In the genomic region with DNA sequence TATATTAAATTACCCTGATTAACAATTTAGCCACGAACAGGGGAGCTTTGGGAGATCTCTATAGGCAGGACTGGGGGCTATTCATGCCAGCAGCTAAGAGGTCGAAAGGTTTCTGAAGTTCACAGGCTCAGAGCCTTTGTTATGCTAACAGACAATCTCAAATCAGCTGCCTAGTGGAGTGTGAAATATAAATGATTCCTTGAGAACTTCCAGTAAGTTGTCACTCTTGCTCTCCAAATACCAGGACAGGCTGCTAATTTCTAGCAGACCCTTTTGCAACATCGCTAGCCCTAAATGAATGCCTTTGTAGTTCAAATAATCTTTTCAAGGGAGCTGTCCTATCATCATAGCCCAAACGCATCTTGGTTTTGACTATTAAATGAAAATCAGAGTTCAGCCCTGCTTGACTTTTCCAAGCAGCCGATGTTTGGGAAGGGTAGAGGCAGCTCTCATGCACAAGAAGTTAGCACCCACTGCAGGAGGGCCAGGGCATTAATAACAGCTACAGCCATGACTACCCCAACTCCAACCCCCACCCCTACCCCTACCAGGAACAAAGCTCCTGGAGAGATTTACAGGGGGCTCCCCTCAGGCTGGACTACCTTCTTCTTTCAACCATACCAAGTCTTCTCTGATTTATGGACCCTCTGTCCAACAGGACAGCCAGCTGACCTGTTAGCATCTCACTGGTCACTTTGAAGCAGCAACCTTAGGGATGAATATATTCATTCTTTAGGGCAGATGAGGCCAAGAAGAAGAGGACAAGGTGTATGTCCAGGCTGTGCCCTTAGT, we compare ENCODE assay signal across 12 mouse cellular contexts.
DNase-seq lines count a peak whose midpoint lies in the region; ATAC-seq lines count a peak whose summit lies in the region.
"Had no signal": no experiment of that assay in that cellular context is flagged by ENCODE, and none has a peak within 500 bp of the region (broad histone marks: within the 10 kb centered on the region; RNA-seq: fewer than 3 reads in every experiment).

No protein-coding gene starts in this region.

- H3K9ac ChIP-seq in hindbrain, embryonic 11.5 days (ENCODE audit: low read depth, low read length), result 0 out of 2 replicates have a peak overlapping the region, but pooled peaks have one; percentile 2
- H3K9ac ChIP-seq in neural tube, embryonic 11.5 days (ENCODE audit: low read length), result no peak overlapping the region; the same call in 1 of the 2 replicates
- H3K9ac ChIP-seq: liver, embryonic 15.5 days had no signal

- H3K27ac ChIP-seq in hindbrain, embryonic 11.5 days (ENCODE audit: low read depth, low read length), result peak overlapping the region; percentile 93
- H3K27ac ChIP-seq in neural tube, embryonic 11.5 days (ENCODE audit: low read depth, low read length), result peak overlapping the region; percentile 89
- H3K27ac ChIP-seq: liver, embryonic 15.5 days had no signal

- 0 out of 2 replicates have a peak, but pooled peaks cover 10% of the 10 kb centered on the region for H3K4me1 ChIP-seq in hindbrain, embryonic 11.5 days (replicated peaks; ENCODE audit: control insufficient read depth, insufficient read depth, low read length)
- peaks cover 4% of the 10 kb centered on the region; the same call in 1 of the 2 replicates for H3K4me1 ChIP-seq in neural tube, embryonic 11.5 days (ENCODE audit: control insufficient read depth, insufficient read depth, low read length)
- H3K4me1 ChIP-seq: liver, embryonic 15.5 days had no signal

- WGBS in hindbrain, embryonic 11.5 days, result 6% methylated on average over 5 of the region's 5 CpGs
- 8% methylated on average over 5 of the region's 5 CpGs for WGBS in neural tube, embryonic 11.5 days

- H3K9me3 ChIP-seq in hindbrain, embryonic 11.5 days (ENCODE audit: control insufficient read depth, low read length), result no peaks in the 10 kb centered on the region
- no peaks in the 10 kb centered on the region for H3K9me3 ChIP-seq in neural tube, embryonic 11.5 days (ENCODE audit: control insufficient read depth, low read length)
- H3K9me3 ChIP-seq: liver, embryonic 15.5 days had no signal

- H3K4me3 ChIP-seq in hindbrain, embryonic 11.5 days (ENCODE audit: low read depth, low read length), result no peak overlapping the region
- no peak overlapping the region for H3K4me3 ChIP-seq in neural tube, embryonic 11.5 days (ENCODE audit: low read depth, low read length)
- H3K4me3 ChIP-seq: liver, embryonic 15.5 days; myocyte had no signal

- ATAC-seq in cerebellum, adult (ENCODE audit: insufficient number of reproducible peaks, low FRiP score, low TSS enrichment), result no peak
- ATAC-seq in hindbrain, embryonic 11.5 days (ENCODE audit: low FRiP score), result peak; percentile 89
- ATAC-seq in neural tube, embryonic 11.5 days (ENCODE audit: insufficient read depth, low FRiP score, low TSS enrichment), result peak; percentile 80
- ATAC-seq in erythroblast, adult 5-6 weeks (replicated peaks; ENCODE audit: low FRiP score, poor library complexity, severe bottlenecking), result no peak
- ATAC-seq: Patski had no signal

- no peaks in the 10 kb centered on the region for H3K36me3 ChIP-seq in hindbrain, embryonic 11.5 days (ENCODE audit: control insufficient read depth, insufficient read depth, low read length)
- H3K36me3 ChIP-seq in neural tube, embryonic 11.5 days (ENCODE audit: control insufficient read depth, insufficient read depth, low read length), result no peaks in the 10 kb centered on the region
- H3K36me3 ChIP-seq: liver, embryonic 15.5 days had no signal

- H3K27me3 ChIP-seq in hindbrain, embryonic 11.5 days (ENCODE audit: control insufficient read depth, insufficient read depth, low read length), result no peaks in the 10 kb centered on the region
- no peaks in the 10 kb centered on the region for H3K27me3 ChIP-seq in neural tube, embryonic 11.5 days (ENCODE audit: control insufficient read depth, insufficient read depth, low read length)
- H3K27me3 ChIP-seq: liver, embryonic 15.5 days had no signal

- 0 out of 2 replicates have a peak overlapping the region, but pooled peaks have one; percentile 11 for H3K4me2 ChIP-seq in hindbrain, embryonic 11.5 days (replicated peaks; ENCODE audit: low read depth, low read length)
- H3K4me2 ChIP-seq in neural tube, embryonic 11.5 days (ENCODE audit: low read depth), result 0 out of 2 replicates have a peak overlapping the region, but pooled peaks have one; percentile 6
- H3K4me2 ChIP-seq: liver, embryonic 15.5 days had no signal

- DNase-seq in cerebellum, adult 18-20 months, result peak; percentile 20 to 42
- DNase-seq in embryo, embryonic 11 days, result peak; percentile 76
- peak; percentile 75 for DNase-seq in hindbrain, embryonic 11.5 days (ENCODE audit: low spot score)
- peak; percentile 66 for DNase-seq in neural tube, embryonic 11.5 days (ENCODE audit: low spot score)
- no peak for DNase-seq in adrenal gland, postnatal 36 days
- no peak for DNase-seq in layer of hippocampus, postnatal 14 days (ENCODE audit: low spot score in 2 of 2)
- DNase-seq: gastrocnemius, postnatal 10 days had no signal

Comparison
In these comparisons a context has a peak if more than half of its experiments do, and no peak if none do; other contexts are left out.
1. DNase-seq: peak in cerebellum, adult 18-20 months (2 of 2), embryo, embryonic 11 days (single experiment), hindbrain, embryonic 11.5 days (single experiment) and neural tube, embryonic 11.5 days (single experiment); none in adrenal gland, postnatal 36 days (0 of 2) and layer of hippocampus, postnatal 14 days (0 of 2).
2. ATAC-seq: peak in hindbrain, embryonic 11.5 days (single experiment) and neural tube, embryonic 11.5 days (single experiment); none in cerebellum, adult (single experiment) and erythroblast, adult 5-6 weeks (single experiment).